ENCODE assay signal across 18 mouse cellular contexts in genomic region chr11:19961088-19961487, GRCm38 (mm10). TPM values are rescaled to one million over a fixed set of nuclear protein-coding genes. Genes with fewer than 3 reads are reported as not detected.
DNase-seq lines count a peak whose midpoint lies in the region; ATAC-seq and TF ChIP-seq lines count a peak whose summit lies in the region.
"Had no signal": no experiment of that assay in that cellular context is flagged by ENCODE, and none has a peak within 500 bp of the region (broad histone marks: within the 10 kb centered on the region; RNA-seq: fewer than 3 reads in every experiment).

No protein-coding gene starts in this region.

- no peaks in the 10 kb centered on the region for H3K36me3 ChIP-seq in liver, postnatal 0 days (replicated peaks; ENCODE audit: insufficient read depth, low read length)
- H3K36me3 ChIP-seq in embryonic facial prominence, embryonic 13.5 days, result no peaks in the 10 kb centered on the region
- H3K36me3 ChIP-seq in hindbrain, embryonic 16.5 days (ENCODE audit: control insufficient read depth, insufficient read depth, low read length), result no peaks in the 10 kb centered on the region
- H3K36me3 ChIP-seq in heart, embryonic 12.5 days, result no peaks in the 10 kb centered on the region
- H3K36me3 ChIP-seq: kidney, embryonic 15.5 days; midbrain, embryonic 15.5 days had no signal

- no peaks in the 10 kb centered on the region for H3K27me3 ChIP-seq in liver, postnatal 0 days (ENCODE audit: insufficient read depth, low read length)
- H3K27me3 ChIP-seq in embryonic facial prominence, embryonic 13.5 days, result no peaks in the 10 kb centered on the region
- no peaks in the 10 kb centered on the region for H3K27me3 ChIP-seq in hindbrain, embryonic 16.5 days (replicated peaks; ENCODE audit: control insufficient read depth, insufficient read depth, low read length)
- no peaks in the 10 kb centered on the region for H3K27me3 ChIP-seq in heart, embryonic 12.5 days (replicated peaks)
- H3K27me3 ChIP-seq: kidney, embryonic 15.5 days; midbrain, embryonic 15.5 days had no signal

- peak; percentile 35 for ATAC-seq in liver, postnatal 0 days
- no peak for ATAC-seq in embryonic facial prominence, embryonic 13.5 days (ENCODE audit: insufficient number of reproducible peaks, insufficient read depth, low FRiP score, low TSS enrichment, low read depth)
- peak; percentile 18 for ATAC-seq in megakaryocyte progenitor cell, adult 5-6 weeks (replicated peaks; ENCODE audit: poor library complexity)
- ATAC-seq in hindbrain, embryonic 16.5 days, result no peak
- ATAC-seq in heart, embryonic 12.5 days (ENCODE audit: insufficient number of reproducible peaks, low FRiP score), result no peak
- ATAC-seq: forebrain, embryonic 16.5 days; inflammation-experienced regulatory T-cells, adult 6 months; midbrain, embryonic 15.5 days had no signal

- peak; percentile 42 for DNase-seq in adrenal gland, adult 8-10 months
- DNase-seq in adrenal gland, postnatal 4 days (ENCODE audit: low spot score in 2 of 2), result no peak
- DNase-seq in liver, postnatal 0 days, result no peak
- DNase-seq in liver, result no peak
- DNase-seq: B cell, adult 2 months; cerebellum, adult 8-10 months; heart, adult 2 months; right cerebral cortex, adult 18-20 months had no signal

- no peak overlapping the region for H3K4me2 ChIP-seq in liver, postnatal 0 days (ENCODE audit: low read depth, low read length)
- H3K4me2 ChIP-seq in embryonic facial prominence, embryonic 13.5 days, result no peak overlapping the region
- H3K4me2 ChIP-seq in hindbrain, embryonic 16.5 days (ENCODE audit: low read length), result no peak overlapping the region
- no peak overlapping the region for H3K4me2 ChIP-seq in heart, embryonic 12.5 days
- H3K4me2 ChIP-seq: kidney, embryonic 15.5 days; midbrain, embryonic 15.5 days had no signal

- no peaks in the 10 kb centered on the region for H3K9me3 ChIP-seq in liver, postnatal 0 days (ENCODE audit: low read length)
- H3K9me3 ChIP-seq in embryonic facial prominence, embryonic 13.5 days, result no peaks in the 10 kb centered on the region
- no peaks in the 10 kb centered on the region for H3K9me3 ChIP-seq in hindbrain, embryonic 16.5 days (ENCODE audit: control insufficient read depth, low read length)
- no peaks in the 10 kb centered on the region for H3K9me3 ChIP-seq in heart, embryonic 12.5 days (replicated peaks)
- H3K9me3 ChIP-seq: kidney, embryonic 15.5 days; limb, embryonic 10.5 days; midbrain, embryonic 15.5 days had no signal

- no peak overlapping the region for H3K4me3 ChIP-seq in liver, postnatal 0 days (ENCODE audit: low read depth, low read length)
- no peak overlapping the region for H3K4me3 ChIP-seq in embryonic facial prominence, embryonic 13.5 days
- no peak overlapping the region for H3K4me3 ChIP-seq in hindbrain, embryonic 16.5 days (ENCODE audit: low read length)
- H3K4me3 ChIP-seq in heart, embryonic 12.5 days, result no peak overlapping the region
- H3K4me3 ChIP-seq: heart, adult 2 months; kidney, embryonic 15.5 days; limb, embryonic 10.5 days; midbrain, embryonic 15.5 days had no signal

- no peak for TF ChIP-seq EP300 in liver, postnatal 0 days (IDR thresholded peaks at IDR 0.05; ENCODE audit: low read depth)

- no peak for TF ChIP-seq CTCF in liver, postnatal 0 days (IDR thresholded peaks at IDR 0.05; ENCODE audit: low read depth)

- 61% methylated on average over 6 of the region's 6 CpGs for WGBS in liver, postnatal 0 days (ENCODE audit: insufficient replicate concordance)
- 79% methylated on average over 6 of the region's 6 CpGs for WGBS in embryonic facial prominence, embryonic 13.5 days
- 91% methylated on average over 6 of the region's 6 CpGs for WGBS in hindbrain, embryonic 16.5 days
- 83% methylated on average over 6 of the region's 6 CpGs for WGBS in heart, embryonic 12.5 days

- H3K27ac ChIP-seq in liver, postnatal 0 days (ENCODE audit: low read depth), result no peak overlapping the region
- H3K27ac ChIP-seq in embryonic facial prominence, embryonic 13.5 days, result peak overlapping the region; percentile 64; the same call in 1 of the 2 replicates
- H3K27ac ChIP-seq in hindbrain, embryonic 16.5 days (ENCODE audit: low read depth, low read length), result no peak overlapping the region
- H3K27ac ChIP-seq in heart, embryonic 12.5 days (ENCODE audit: poor library complexity, severe bottlenecking), result no peak overlapping the region
- H3K27ac ChIP-seq: limb, embryonic 10.5 days; liver, embryonic 14.5 days; midbrain, embryonic 15.5 days had no signal

- no peak overlapping the region for H3K9ac ChIP-seq in liver, postnatal 0 days (replicated peaks)
- no peak overlapping the region for H3K9ac ChIP-seq in embryonic facial prominence, embryonic 13.5 days
- no peak overlapping the region for H3K9ac ChIP-seq in hindbrain, embryonic 16.5 days (ENCODE audit: low read depth, low read length)
- H3K9ac ChIP-seq in heart, embryonic 12.5 days, result no peak overlapping the region
- H3K9ac ChIP-seq: kidney, embryonic 15.5 days; liver, embryonic 14.5 days; midbrain, embryonic 15.5 days had no signal

- H3K4me1 ChIP-seq in liver, postnatal 0 days (ENCODE audit: insufficient read depth), result peaks cover 41% of the 10 kb centered on the region
- peaks cover 56% of the 10 kb centered on the region for H3K4me1 ChIP-seq in embryonic facial prominence, embryonic 13.5 days
- peaks cover 10% of the 10 kb centered on the region for H3K4me1 ChIP-seq in hindbrain, embryonic 16.5 days (ENCODE audit: control insufficient read depth, insufficient read depth, low read depth, low read length)
- H3K4me1 ChIP-seq in heart, embryonic 12.5 days (replicated peaks), result peaks cover 65% of the 10 kb centered on the region

RNA-seq across cellular contexts. Expression of gene Spred2, which starts 36.9 kb away (rescaled TPM):
- total RNA-seq in adrenal gland, adult 8-10 months (2022), result 10 to 100 TPM; 31.6 to 39.9 (median 37.2) TPM
- 10 to 100 TPM; 49.2 to 50.9 TPM for total RNA-seq in adrenal gland, postnatal 4 days (2021)
- polyA plus RNA-seq in liver, postnatal 0 days (2015; fragmentation: Nextera tagmentation; extraction: Ambion mirVana), result 1.3 and 1.4 TPM in 2 replicates
- 10.2 and 10.5 TPM in 2 replicates for polyA plus RNA-seq in embryonic facial prominence, embryonic 13.5 days (2015; fragmentation: Nextera tagmentation; extraction: Ambion mirVana)
- total RNA-seq in megakaryocyte progenitor cell, adult 5-6 weeks (2015), result 16.9 and 20.7 TPM in 2 replicates
- 4.4 and 5.0 TPM in 2 replicates for total RNA-seq in megakaryocyte progenitor cell, adult 5-6 weeks (2017)
- 6.7 and 7.4 TPM in 2 replicates for polyA plus RNA-seq in hindbrain, embryonic 16.5 days (2015; fragmentation: Nextera tagmentation; extraction: Ambion mirVana)
- polyA plus RNA-seq in heart, embryonic 12.5 days (2016; fragmentation: Nextera tagmentation; extraction: Ambion mirVana), result 5.2 and 5.5 TPM in 2 replicates

Comparison
In these comparisons a context has a peak if more than half of its experiments do, and no peak if none do; other contexts are left out.
1. ATAC-seq: peak in liver, postnatal 0 days (single experiment) and megakaryocyte progenitor cell, adult 5-6 weeks (single experiment); none in embryonic facial prominence, embryonic 13.5 days (single experiment), hindbrain, embryonic 16.5 days (single experiment) and heart, embryonic 12.5 days (single experiment).